Comparison of ENCODE assay signal across 12 mouse cellular contexts in genomic region chr11:43834531-43834930, GRCm38 (mm10).
DNase-seq lines count a peak whose midpoint lies in the region; ATAC-seq lines count a peak whose summit lies in the region.
"Had no signal": no experiment of that assay in that cellular context is flagged by ENCODE, and none has a peak within 500 bp of the region (broad histone marks: within the 10 kb centered on the region; RNA-seq: fewer than 3 reads in every experiment).

No protein-coding gene starts in this region.

- 0 out of 2 replicates have a peak, but pooled peaks cover 5% of the 10 kb centered on the region for H3K4me1 ChIP-seq in heart, embryonic 10.5 days
- peaks cover 8% of the 10 kb centered on the region; the same call in 1 of the 2 replicates for H3K4me1 ChIP-seq in hindbrain, embryonic 16.5 days (ENCODE audit: control insufficient read depth, insufficient read depth, low read depth, low read length)

- peaks cover 26% of the 10 kb centered on the region for H3K27me3 ChIP-seq in heart, embryonic 10.5 days (ENCODE audit: insufficient read depth, poor library complexity, severe bottlenecking)
- H3K27me3 ChIP-seq in hindbrain, embryonic 16.5 days (replicated peaks; ENCODE audit: control insufficient read depth, insufficient read depth, low read length): peaks cover 5% of the 10 kb centered on the region

- peak overlapping the region; percentile 90 for H3K4me2 ChIP-seq in hindbrain, embryonic 16.5 days (ENCODE audit: low read length)
- H3K4me2 ChIP-seq: liver, embryonic 11.5 days had no signal

- 0 out of 2 replicates have a peak, but pooled peaks cover under 1% of the 10 kb centered on the region for H3K36me3 ChIP-seq in heart, embryonic 10.5 days
- no peaks in the 10 kb centered on the region for H3K36me3 ChIP-seq in hindbrain, embryonic 16.5 days (ENCODE audit: control insufficient read depth, insufficient read depth, low read length)

- whole genome bisulfite sequencing in heart, embryonic 10.5 days: 54% methylated on average over 11 of the region's 11 CpGs
- WGBS in hindbrain, embryonic 16.5 days: 56% methylated on average over 11 of the region's 11 CpGs

- peak overlapping the region; percentile 74 for H3K4me3 ChIP-seq in heart, embryonic 10.5 days
- peak overlapping the region; percentile 27 for H3K4me3 ChIP-seq in hindbrain, embryonic 16.5 days (ENCODE audit: low read length)

- no peaks in the 10 kb centered on the region for H3K9me3 ChIP-seq in heart, embryonic 10.5 days
- H3K9me3 ChIP-seq in hindbrain, embryonic 16.5 days (ENCODE audit: control insufficient read depth, low read length): no peaks in the 10 kb centered on the region

- intact Hi-C loops in left cerebral cortex, postnatal 14 days (cut with DNase I): loop anchor here (5.0 kb wide), 1 partner anchor 52 kb away; no protein-coding TSS in a partner anchor

- H3K9ac ChIP-seq in hindbrain, embryonic 16.5 days (ENCODE audit: low read depth, low read length): no peak overlapping the region

- no peak overlapping the region for H3K27ac ChIP-seq in heart, embryonic 10.5 days
- H3K27ac ChIP-seq in hindbrain, embryonic 16.5 days (ENCODE audit: low read depth, low read length): no peak overlapping the region
- H3K27ac ChIP-seq: stomach, postnatal 0 days had no signal

- no peak for ATAC-seq in hindbrain, embryonic 16.5 days

- peak; percentile 22 for DNase-seq in heart, embryonic 10.5 days (ENCODE audit: low spot score)
- DNase-seq in heart, postnatal 4 days: no peak
- DNase-seq in left cerebral cortex, postnatal 14 days (ENCODE audit: low spot score in 2 of 2): peak; percentile 8 to 33
- DNase-seq in left cerebral cortex, adult 9 months (ENCODE audit: low spot score in 2 of 2): no peak
- peak; percentile 50 for DNase-seq in brain, adult 2 months (ENCODE audit: low read depth, low spot score)
- DNase-seq in layer of hippocampus, adult 9-11 months: no peak
- no peak for DNase-seq in T-cell, adult 2 months (ENCODE audit: low spot score)
- DNase-seq: cerebellum, adult 8-10 months; kidney, adult 18-20 months had no signal

Comparison
In these comparisons a context has a peak if more than half of its experiments do, and no peak if none do; other contexts are left out.
1. DNase-seq: peak in heart, embryonic 10.5 days (single experiment), left cerebral cortex, postnatal 14 days (2 of 2) and brain, adult 2 months (single experiment); none in heart, postnatal 4 days (single experiment), left cerebral cortex, adult 9 months (0 of 2), layer of hippocampus, adult 9-11 months (single experiment) and T-cell, adult 2 months (single experiment).